Mouse (Mus musculus) neutrophil, adult 65 days (primary cell): Measurements from ENCODE around the gene Btbd35f29. TPM values are rescaled to one million over a fixed set of nuclear protein-coding genes. Genes with fewer than 3 reads are reported as not detected.

Source experiments
- total RNA-seq: library from RNA; stranded (reverse); gene quantifications from 2 replicates; pipeline ENCODE4 v1.2.4, GENCODE M21; 2023

The Btbd35f29 gene
- not detected in 2 replicates for total RNA-seq

GRCm38 (mm10) chrX:31117374-31117773 is at the start of gene Btbd35f29:
Gene Btbd35f29 (plus strand): TSS chrX:31117674.

Other genes starting within 250 kb of the Btbd35f29 start
- gene Spin2f, start 136.2 kb downstream of the Btbd35f29 start, total RNA-seq: not detected in 2 replicates
- not detected in 2 replicates for gene Btbd35f26, start 218.8 kb downstream of the Btbd35f29 start, total RNA-seq